Mouse (Mus musculus) forebrain, embryonic 15.5 days (tissue): ENCODE results near the gene Fam160a2. TPM values are rescaled to one million over a fixed set of nuclear protein-coding genes. Genes with fewer than 3 reads are reported as not detected.

Experiments
- ATAC-seq: fragments of 200-750 bp; cut with Nextera tagmentation; replicated peaks from 2 replicates; pipeline ENCODE4 v1.8.0; 2017; ENCODE audit warnings: mild to moderate bottlenecking, moderate TSS enrichment, moderate library complexity
- H3K27ac ChIP-seq: fragments of 300-500 bp; sonication (generic); replicated peaks from 2 replicates; pipeline ENCODE4 v1.5.1; 2015; ENCODE audit warnings: mild to moderate bottlenecking, inconsistent platforms
- H3K27me3 ChIP-seq: fragments of 300-500 bp; sonication (generic); 2 replicates; pipeline ENCODE4 v1.6.1; 2015; ENCODE audit warnings: inconsistent platforms
- H3K36me3 ChIP-seq: fragments of 300-500 bp; sonication (generic); 2 replicates; pipeline ENCODE4 v1.6.1; 2015; ENCODE audit warnings: mild to moderate bottlenecking, inconsistent platforms
- H3K4me1 ChIP-seq: fragments of 300-500 bp; sonication (generic); 2 replicates; pipeline ENCODE4 v1.6.1; 2015; ENCODE audit warnings: inconsistent platforms
- H3K4me2 ChIP-seq: fragments of 300-500 bp; sonication (generic); replicated peaks from 2 replicates; pipeline ENCODE4 v1.6.1; 2015; ENCODE audit warnings: mild to moderate bottlenecking, inconsistent platforms
- H3K4me3 ChIP-seq: fragments of 300-500 bp; sonication (generic); 2 replicates; pipeline ENCODE4 v1.5.1; 2015; ENCODE audit warnings: mild to moderate bottlenecking, inconsistent platforms
- H3K9ac ChIP-seq: fragments of 300-500 bp; sonication (generic); replicated peaks from 2 replicates; pipeline ENCODE4 v1.6.1; 2015; ENCODE audit warnings: mild to moderate bottlenecking, inconsistent platforms
- H3K9me3 ChIP-seq: fragments of 300-500 bp; sonication (generic); 2 replicates; pipeline ENCODE4 v1.6.1; 2016; ENCODE audit warnings: inconsistent platforms
- WGBS: fragments of 180-500 bp; shearing (Covaris S2); methylation state at CpG from one replicate; pipeline ENCODE4 v1.1.7; 2015; ENCODE audit warnings: mixed read lengths; 5-methylcytosine and 5-hydroxymethylcytosine counted together
- polyA plus RNA-seq: library from polyadenylated mRNA; unstranded; fragments of >200 nt; fragmentation: Nextera tagmentation; extraction: Ambion mirVana; gene quantifications from 2 replicates; pipeline ENCODE4 v1.2.1, GENCODE M21; 2015

The Fam160a2 gene
- polyA plus RNA-seq = 50.2 and 50.6 TPM in 2 replicates

DNA sequence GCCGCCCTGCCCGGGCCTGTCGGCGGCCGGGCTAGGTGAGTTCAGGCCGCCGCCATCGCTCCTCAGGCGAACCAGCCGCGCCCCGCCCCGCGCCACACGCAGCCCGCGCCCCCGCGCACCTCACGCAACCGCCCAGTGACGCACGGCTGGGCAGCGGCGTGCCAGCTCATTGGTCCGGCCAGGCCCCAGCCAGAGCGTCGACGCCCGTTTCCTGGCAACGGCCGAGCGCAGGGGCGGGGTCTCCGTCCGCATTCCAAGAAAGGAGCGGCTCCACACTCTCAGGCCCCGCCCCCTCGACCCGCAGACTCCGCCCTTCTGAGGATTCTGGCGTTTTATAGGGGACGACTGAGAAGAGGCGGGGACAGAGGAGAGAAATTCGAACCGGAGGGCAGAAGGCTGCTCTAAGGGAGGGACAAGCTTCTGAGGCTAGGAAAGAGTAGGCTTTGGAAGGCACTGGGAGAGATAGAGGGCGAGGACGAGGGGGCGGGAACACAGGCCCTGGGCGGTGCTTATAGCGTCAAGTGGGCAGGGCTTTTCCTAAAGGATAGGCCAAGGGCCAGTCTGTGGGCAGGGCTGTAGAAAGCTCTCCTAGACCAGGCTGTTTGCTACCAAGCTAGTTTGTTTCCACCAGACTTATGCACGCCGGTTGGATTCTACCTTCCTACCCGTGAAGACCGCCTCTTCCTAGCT lies at the start of gene Fam160a2:
Gene Fam160a2, minus strand, starts transcription at position 120 of the 690 bp plus-strand sequence.
- Histone ChIP-seq H3K9me3 (no peaks in the 10 kb centered on the region), H3K27me3 (no peaks in the 10 kb centered on the region), H3K36me3 (no peaks in the 10 kb centered on the region), H3K9ac (peak within 1 kb of the TSS; percentile 90), H3K4me1 (peaks cover 23% of the 10 kb centered on the region), H3K4me2 (peak within 1 kb of the TSS; percentile 70), H3K27ac (peak within 1 kb of the TSS; percentile 82), H3K4me3 (peak within 1 kb of the TSS; percentile 86)
- 1% methylated on average over 51 of the region's 55 CpGs for WGBS
- ATAC-seq = peak; percentile 98

DNA sequence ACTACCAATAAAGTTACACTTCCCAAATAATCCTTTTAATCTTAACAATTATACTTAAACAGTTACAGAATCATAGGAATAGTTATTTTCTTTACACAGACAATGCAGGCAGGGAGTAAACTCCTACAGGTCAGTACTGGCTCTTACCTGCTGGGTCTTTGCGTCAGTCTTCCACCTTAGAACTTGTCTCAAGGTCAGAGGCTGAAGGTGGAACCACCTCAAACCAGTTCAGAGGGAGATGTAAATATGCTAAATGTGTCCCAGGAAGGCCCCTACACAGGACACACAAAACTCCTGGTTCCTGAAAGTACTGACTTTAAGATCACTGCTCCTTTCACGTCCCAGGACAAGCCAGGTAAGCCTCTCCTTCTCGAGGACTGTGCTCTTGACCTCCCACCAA lies 45.2 kb upstream of the Fam160a2 start:
- Histone ChIP-seq H3K27me3 (no peaks in the 10 kb centered on the region), H3K4me2 (no peak overlapping the region), H3K4me1 (no peaks in the 10 kb centered on the region), H3K27ac (no peak overlapping the region), H3K9me3 (no peaks in the 10 kb centered on the region), H3K36me3 (no peaks in the 10 kb centered on the region), H3K4me3 (no peak overlapping the region), H3K9ac (no peak overlapping the region)
- 66% methylated on average over 3 of the region's 3 CpGs for WGBS
- ATAC-seq = no peak

- WGBS = 67% methylated on average over 4 of the region's 4 CpGs
- Histone ChIP-seq H3K36me3 (no peaks in the 10 kb centered on the region), H3K27me3 (no peaks in the 10 kb centered on the region), H3K9ac (no peak overlapping the region), H3K4me3 (no peak overlapping the region), H3K9me3 (no peaks in the 10 kb centered on the region), H3K4me1 (no peaks in the 10 kb centered on the region), H3K4me2 (no peak overlapping the region), H3K27ac (no peak overlapping the region)
- no peak for ATAC-seq
Measured at GRCm38 (mm10) chr7:105441426-105441825, 41.6 kb upstream of the Fam160a2 start.

DNA sequence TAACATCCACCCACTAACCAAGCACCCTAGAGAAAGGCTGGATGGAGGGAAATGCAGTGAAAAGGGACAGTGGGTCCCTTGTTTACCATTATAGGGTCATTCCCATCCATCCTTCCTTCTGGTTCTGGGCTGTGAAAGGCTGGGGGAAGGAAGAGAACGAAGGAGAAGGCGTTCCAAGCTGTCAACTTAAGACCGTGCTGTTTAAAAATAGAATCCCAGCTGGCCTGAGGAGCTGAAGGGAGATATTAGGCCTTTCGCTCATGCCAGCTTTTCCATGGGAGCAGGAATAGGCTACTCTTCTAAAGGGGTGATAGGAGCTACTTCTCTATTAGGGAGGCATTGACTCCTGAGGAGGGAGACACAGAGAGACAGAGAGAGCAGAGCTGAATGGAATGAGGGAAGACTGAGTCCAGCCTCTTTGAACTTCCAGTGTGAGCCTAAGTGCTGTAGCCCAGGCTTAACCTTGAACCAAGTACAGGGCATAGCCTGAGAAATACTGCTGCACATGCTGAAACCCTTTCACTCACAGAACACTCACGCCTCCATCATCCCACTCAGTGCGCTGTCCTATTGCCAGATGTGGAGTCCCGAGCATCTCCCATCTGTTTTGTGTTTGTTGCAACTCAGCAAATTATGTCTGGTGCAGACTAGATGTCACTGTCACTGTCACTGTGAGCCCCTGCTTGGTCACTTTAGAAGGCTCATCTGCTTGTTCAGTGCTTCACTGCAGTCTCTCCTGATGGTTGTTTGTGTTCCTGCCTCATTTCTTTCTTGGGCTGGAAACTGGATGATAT lies 38.3 kb upstream of the Fam160a2 start:
- H3K4me2 ChIP-seq = no peak overlapping the region
- no peak for ATAC-seq
- no peaks in the 10 kb centered on the region for H3K27me3 ChIP-seq
- no peak overlapping the region for H3K4me3 ChIP-seq
- H3K9me3 ChIP-seq = no peaks in the 10 kb centered on the region
- H3K27ac ChIP-seq = no peak overlapping the region
- H3K4me1 ChIP-seq = no peaks in the 10 kb centered on the region
- WGBS = 84% methylated on average over 7 of the region's 7 CpGs
- H3K9ac ChIP-seq = no peak overlapping the region
- no peaks in the 10 kb centered on the region for H3K36me3 ChIP-seq

DNA sequence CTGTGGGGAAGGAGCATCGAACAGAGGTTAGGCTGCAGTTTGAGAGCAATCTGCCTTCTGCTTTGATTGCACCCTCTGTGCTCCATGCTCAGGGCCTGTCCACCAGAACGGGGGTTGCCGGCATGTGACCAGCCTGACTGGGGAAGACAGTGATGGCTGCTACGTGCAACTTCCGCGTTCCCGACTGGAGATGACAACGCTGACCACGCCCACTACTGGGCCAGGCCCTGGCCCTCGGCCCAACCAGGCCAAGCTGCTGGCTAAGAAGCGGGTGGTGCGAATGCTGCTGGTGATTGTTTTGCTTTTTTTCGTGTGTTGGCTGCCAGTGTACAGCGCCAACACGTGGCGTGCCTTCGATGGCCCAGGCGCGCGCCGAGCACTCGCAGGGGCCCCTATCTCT lies 34.9 kb upstream of the Fam160a2 start:
- no peaks in the 10 kb centered on the region for H3K4me1 ChIP-seq
- no peak for ATAC-seq
- 86% methylated on average over 22 of the region's 22 CpGs for WGBS

GRCm38 (mm10) chr7:105433859-105434258 lies 34.0 kb upstream of the Fam160a2 start:
- Histone ChIP-seq H3K9ac (no peak overlapping the region), H3K4me2 (no peak overlapping the region), H3K27me3 (no peaks in the 10 kb centered on the region), H3K4me1 (no peaks in the 10 kb centered on the region), H3K9me3 (no peaks in the 10 kb centered on the region), H3K36me3 (no peaks in the 10 kb centered on the region), H3K4me3 (no peak overlapping the region), H3K27ac (no peak overlapping the region)
- WGBS = 91% methylated on average over 17 of the region's 17 CpGs
- no peak for ATAC-seq

More for the DNA sequence above, 34.9 kb upstream of the Fam160a2 start:
- Histone ChIP-seq H3K9ac (no peak overlapping the region), H3K4me2 (no peak overlapping the region), H3K27ac (no peak overlapping the region), H3K4me3 (no peak overlapping the region), H3K27me3 (no peaks in the 10 kb centered on the region), H3K9me3 (no peaks in the 10 kb centered on the region), H3K36me3 (no peaks in the 10 kb centered on the region)

- 76% methylated on average over 1 of the region's 1 CpGs for WGBS
- no peak overlapping the region for H3K4me3 ChIP-seq
- no peak overlapping the region for H3K4me2 ChIP-seq
- ATAC-seq = no peak
- H3K27me3 ChIP-seq = no peaks in the 10 kb centered on the region
- no peak overlapping the region for H3K27ac ChIP-seq
- no peak overlapping the region for H3K9ac ChIP-seq
- no peaks in the 10 kb centered on the region for H3K4me1 ChIP-seq
- H3K36me3 ChIP-seq = no peaks in the 10 kb centered on the region
- no peaks in the 10 kb centered on the region for H3K9me3 ChIP-seq
Measured at GRCm38 (mm10) chr7:105432058-105432457, 32.2 kb upstream of the Fam160a2 start.

- Histone ChIP-seq H3K4me2 (peak overlapping the region; percentile 92), H3K27me3 (peaks cover 15% of the 10 kb centered on the region; the same call in 1 of the 2 replicates), H3K36me3 (no peaks in the 10 kb centered on the region), H3K9ac (peak overlapping the region; percentile 50), H3K4me1 (peaks cover 11% of the 10 kb centered on the region), H3K27ac (no peak overlapping the region), H3K9me3 (no peaks in the 10 kb centered on the region), H3K4me3 (peak overlapping the region; percentile 59)
- peak; percentile 75 for ATAC-seq
- WGBS = 1% methylated on average over 11 of the region's 11 CpGs
Measured at GRCm38 (mm10) chr7:105426051-105426450, 26.2 kb upstream of the Fam160a2 start.

DNA sequence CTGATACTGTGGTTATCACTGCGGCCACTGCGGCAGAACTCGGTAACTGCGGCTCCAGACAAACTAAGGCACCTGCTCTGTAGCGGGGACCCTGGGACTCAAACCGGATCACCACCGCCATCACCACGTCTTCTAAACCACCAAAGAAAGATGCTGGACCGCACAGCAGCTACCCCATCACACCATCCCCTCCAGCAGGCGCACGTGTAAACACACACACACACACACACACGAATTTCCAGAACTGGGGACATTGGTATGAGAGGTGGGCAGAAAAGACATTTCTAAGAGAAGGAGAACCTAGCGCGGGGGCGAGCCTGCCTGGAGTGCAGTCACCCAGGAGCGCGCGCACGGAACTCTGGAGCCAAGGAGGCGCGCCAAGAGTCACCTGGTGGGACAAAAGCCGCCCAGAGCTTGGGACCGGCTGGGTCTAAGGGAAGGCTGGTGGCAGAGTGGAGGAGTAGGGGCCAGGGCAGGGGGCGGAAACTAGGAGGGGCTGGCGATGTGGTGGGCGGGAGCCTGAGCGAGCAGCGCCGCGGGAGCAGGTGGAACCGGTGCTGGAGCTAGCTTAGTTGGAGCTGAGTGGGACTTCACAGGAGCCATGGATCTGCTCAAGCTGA lies 25.7 kb upstream of the Fam160a2 start, which contains the start of gene Cckbr:
Gene Cckbr, plus strand, starts transcription at position 308 of the 620 bp plus-strand sequence.
- WGBS = 1% methylated on average over 31 of the region's 31 CpGs
- Histone ChIP-seq H3K4me2 (peak within 1 kb of the TSS; percentile 92), H3K4me3 (peak within 1 kb of the TSS; percentile 59), H3K9me3 (no peaks in the 10 kb centered on the region), H3K9ac (peak within 1 kb of the TSS; percentile 50), H3K36me3 (no peaks in the 10 kb centered on the region), H3K27me3 (peaks cover 15% of the 10 kb centered on the region; the same call in 1 of the 2 replicates), H3K4me1 (peaks cover 11% of the 10 kb centered on the region), H3K27ac (no peak within 1 kb of the TSS)
- peak; percentile 84 for ATAC-seq

- no peak overlapping the region for H3K9ac ChIP-seq
- no peak for ATAC-seq
- H3K36me3 ChIP-seq = no peaks in the 10 kb centered on the region
- H3K27me3 ChIP-seq = peaks cover 15% of the 10 kb centered on the region; the same call in 1 of the 2 replicates
- no peak overlapping the region for H3K4me2 ChIP-seq
- H3K9me3 ChIP-seq = no peaks in the 10 kb centered on the region
- no peak overlapping the region for H3K27ac ChIP-seq
- no peak overlapping the region for H3K4me3 ChIP-seq
- peaks cover 11% of the 10 kb centered on the region for H3K4me1 ChIP-seq
- WGBS = 31% methylated on average over 5 of the region's 5 CpGs
Measured at GRCm38 (mm10) chr7:105424368-105424767, 24.5 kb upstream of the Fam160a2 start.

DNA sequence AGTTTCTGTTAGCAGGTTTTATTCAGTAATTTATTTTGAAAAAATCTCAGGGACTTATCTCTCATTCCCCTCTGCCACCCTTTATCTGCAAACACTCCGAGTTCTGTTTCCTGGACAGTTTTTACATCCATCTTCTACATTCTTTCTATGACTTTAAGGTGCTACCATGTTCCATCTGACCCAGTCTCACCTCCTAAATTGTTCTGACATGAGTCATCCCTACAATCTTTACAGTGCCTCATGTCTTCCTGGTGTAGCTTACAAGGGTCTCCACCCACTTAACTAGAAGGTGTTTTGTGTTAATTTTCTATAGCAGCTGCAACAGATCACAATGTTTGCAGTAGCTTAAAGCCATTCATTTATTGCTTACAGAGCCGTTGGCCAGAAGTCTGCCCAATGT lies 21.0 kb upstream of the Fam160a2 start:
- ATAC-seq = no peak

GRCm38 (mm10) chr7:105418106-105418505 lies 18.3 kb upstream of the Fam160a2 start:
- ATAC-seq = no peak
- H3K4me3 ChIP-seq = no peak overlapping the region
- no peaks in the 10 kb centered on the region for H3K9me3 ChIP-seq
- H3K27ac ChIP-seq = no peak overlapping the region
- no peak overlapping the region for H3K9ac ChIP-seq
- no peaks in the 10 kb centered on the region for H3K27me3 ChIP-seq
- 77% methylated on average over 5 of the region's 5 CpGs for WGBS
- no peak overlapping the region for H3K4me2 ChIP-seq
- H3K4me1 ChIP-seq = no peaks in the 10 kb centered on the region
- no peaks in the 10 kb centered on the region for H3K36me3 ChIP-seq

More for the DNA sequence above, 21.0 kb upstream of the Fam160a2 start:
- WGBS = 63% methylated on average over 2 of the region's 2 CpGs
- Histone ChIP-seq H3K27me3 (peaks cover 5% of the 10 kb centered on the region; the same call in 1 of the 2 replicates), H3K9ac (no peak overlapping the region), H3K4me2 (no peak overlapping the region), H3K4me3 (no peak overlapping the region), H3K9me3 (no peaks in the 10 kb centered on the region), H3K4me1 (peaks cover 7% of the 10 kb centered on the region), H3K27ac (no peak overlapping the region), H3K36me3 (no peaks in the 10 kb centered on the region)
